Mouse (Mus musculus) kidney, adult 2 months (tissue): ENCODE results near the gene Tacc3.

Experiments used
- CTCF ChIP-seq: fragments of 200-500 bp; conservative IDR thresholded peaks from 2 replicates; pipeline ENCODE4 v1.5.1; 2011; ENCODE audit warnings: low read depth, mild to moderate bottlenecking, control low read depth, low read length, moderate library complexity, mixed read lengths; ENCODE audit not compliant: insufficient read depth, insufficient read length
- POLR2A ChIP-seq: fragments of 200-500 bp; IDR thresholded peaks from one replicate; pipeline ENCODE4 v1.6.1; 2011; ENCODE audit warnings: low read depth, low read length, control low read depth

DNA sequence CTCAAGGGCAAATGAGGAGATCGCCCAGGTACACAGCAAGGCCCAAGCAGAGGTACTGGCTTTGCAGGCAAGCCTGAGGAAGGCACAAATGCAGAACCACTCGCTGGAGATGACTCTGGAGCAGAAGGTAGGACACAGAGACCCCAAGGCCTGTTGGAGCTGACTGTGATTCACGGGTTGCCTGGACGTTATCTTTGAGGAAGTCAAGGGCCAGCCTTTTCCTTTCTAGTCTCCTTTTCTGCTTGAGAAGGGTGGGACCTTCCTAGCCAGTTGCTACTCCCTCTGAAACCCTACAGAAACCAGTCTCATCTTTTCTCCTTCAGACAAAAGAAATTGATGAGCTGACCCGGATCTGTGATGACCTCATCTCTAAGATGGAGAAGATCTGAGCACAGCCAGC lies 13.7 kb downstream of the Tacc3 start:
- TF ChIP-seq CTCF: no peak
- no peak for TF ChIP-seq POLR2A
